Mouse (Mus musculus): ENCODE results near the gene Diras1. TPM values are rescaled to one million over a fixed set of nuclear protein-coding genes. Genes with fewer than 3 reads are reported as not detected.

Gene Diras1
- polyA plus RNA-seq, 1 experiment from 2014 or later = not detected

- WGBS = 82% methylated on average over 8 of the region's 8 CpGs
Observed at GRCm38 (mm10) chr10:80970159-80970558, 55.3 kb downstream of the Diras1 start.

More at GRCm38 (mm10) chr10:80970159-80970558, 55.3 kb downstream of the Diras1 start:
- Histone ChIP-seq H3K4me3 (no peak overlapping the region), H3K9me3 (replicated peaks) (no peaks in the 10 kb centered on the region), H3K27ac (no peak overlapping the region), H3K9ac (no peak overlapping the region), H3K4me1 (replicated peaks) (peaks cover 40% of the 10 kb centered on the region), H3K36me3 (no peaks in the 10 kb centered on the region), H3K4me2 (no peak overlapping the region), H3K27me3 (no peaks in the 10 kb centered on the region)
- ATAC-seq (replicated peaks; ENCODE audit: insufficient number of reproducible peaks, insufficient read depth, low FRiP score, low read depth) = no peak

Other genes starting within 250 kb of the Diras1 start
- gene Sf3a2, start 227.5 kb downstream of the Diras1 start, polyA plus RNA-seq (2015; fragmentation: Nextera tagmentation; extraction: Ambion mirVana) = 38.3 and 48.3 TPM in 2 replicates
- 65.2 and 83.1 TPM in 2 replicates for gene Plekhj1, start 227.0 kb downstream of the Diras1 start, polyA plus RNA-seq (2015; fragmentation: Nextera tagmentation; extraction: Ambion mirVana)
- gene Amh, start 220.4 kb downstream of the Diras1 start, polyA plus RNA-seq (2015; fragmentation: Nextera tagmentation; extraction: Ambion mirVana) = 0.16 and 0.19 TPM in 2 replicates
- gene Jsrp1, start 212.2 kb downstream of the Diras1 start, polyA plus RNA-seq (2015; fragmentation: Nextera tagmentation; extraction: Ambion mirVana) = 4.0 and 5.1 TPM in 2 replicates
- 1,772 and 2,077 TPM in 2 replicates for gene Oaz1, start 199.0 kb downstream of the Diras1 start, polyA plus RNA-seq (2015; fragmentation: Nextera tagmentation; extraction: Ambion mirVana)
- 0.29 and 0.43 TPM in 2 replicates for gene Lingo3, start 181.6 kb downstream of the Diras1 start, polyA plus RNA-seq (2015; fragmentation: Nextera tagmentation; extraction: Ambion mirVana)
- gene Lsm7, start 170.5 kb downstream of the Diras1 start, polyA plus RNA-seq (2015; fragmentation: Nextera tagmentation; extraction: Ambion mirVana) = 153 and 154 TPM in 2 replicates
- gene Sppl2b, start 170.4 kb downstream of the Diras1 start, polyA plus RNA-seq (2015; fragmentation: Nextera tagmentation; extraction: Ambion mirVana) = 23.1 and 32.5 TPM in 2 replicates
- gene Tmprss9, start 153.8 kb downstream of the Diras1 start, polyA plus RNA-seq (2015; fragmentation: Nextera tagmentation; extraction: Ambion mirVana) = 0.04 TPM in 1 of 2 replicates, not detected in the other
- 269 and 299 TPM in 2 replicates for gene Timm13, start 124.7 kb downstream of the Diras1 start, polyA plus RNA-seq (2015; fragmentation: Nextera tagmentation; extraction: Ambion mirVana)
- 22.0 and 32.1 TPM in 2 replicates for gene Lmnb2, start 107.4 kb downstream of the Diras1 start, polyA plus RNA-seq (2015; fragmentation: Nextera tagmentation; extraction: Ambion mirVana)
- gene Gadd45b, start 95.6 kb downstream of the Diras1 start, polyA plus RNA-seq (2015; fragmentation: Nextera tagmentation; extraction: Ambion mirVana) = 30.8 and 34.1 TPM in 2 replicates
- 1.1 and 1.9 TPM in 2 replicates for gene Gng7, start 10.7 kb downstream of the Diras1 start, polyA plus RNA-seq (2015; fragmentation: Nextera tagmentation; extraction: Ambion mirVana)
- 7.1 and 11.8 TPM in 2 replicates for gene Slc39a3, start 11.8 kb upstream of the Diras1 start, polyA plus RNA-seq (2015; fragmentation: Nextera tagmentation; extraction: Ambion mirVana)
- 133 and 166 TPM in 2 replicates for gene Sgta, start 34.5 kb upstream of the Diras1 start, polyA plus RNA-seq (2015; fragmentation: Nextera tagmentation; extraction: Ambion mirVana)
- 22.3 and 31.6 TPM in 2 replicates for gene Thop1, start 44.4 kb upstream of the Diras1 start, polyA plus RNA-seq (2015; fragmentation: Nextera tagmentation; extraction: Ambion mirVana)
- 0.48 and 0.99 TPM in 2 replicates for gene Creb3l3, start 73.2 kb upstream of the Diras1 start, polyA plus RNA-seq (2015; fragmentation: Nextera tagmentation; extraction: Ambion mirVana)
- 130 and 153 TPM in 2 replicates for gene Map2k2, start 80.3 kb upstream of the Diras1 start, polyA plus RNA-seq (2015; fragmentation: Nextera tagmentation; extraction: Ambion mirVana)
- gene Zbtb7a, start 109.6 kb upstream of the Diras1 start, polyA plus RNA-seq (2015; fragmentation: Nextera tagmentation; extraction: Ambion mirVana) = 25.6 and 31.0 TPM in 2 replicates
- gene Pias4, start 142.3 kb upstream of the Diras1 start, polyA plus RNA-seq (2015; fragmentation: Nextera tagmentation; extraction: Ambion mirVana) = 29.1 and 41.6 TPM in 2 replicates
- gene Eef2, start 151.0 kb upstream of the Diras1 start, polyA plus RNA-seq (2015; fragmentation: Nextera tagmentation; extraction: Ambion mirVana) = 350 and 441 TPM in 2 replicates
- 38.4 and 43.1 TPM in 2 replicates for gene Dapk3, start 157.3 kb upstream of the Diras1 start, polyA plus RNA-seq (2015; fragmentation: Nextera tagmentation; extraction: Ambion mirVana)
- not detected in 2 replicates for gene 4930442H23Rik, start 158.2 kb upstream of the Diras1 start, polyA plus RNA-seq (2015; fragmentation: Nextera tagmentation; extraction: Ambion mirVana)
- gene Nmrk2, start 176.4 kb upstream of the Diras1 start, polyA plus RNA-seq (2015; fragmentation: Nextera tagmentation; extraction: Ambion mirVana) = 7.3 and 9.1 TPM in 2 replicates
- gene Atcay, start 205.2 kb upstream of the Diras1 start, polyA plus RNA-seq (2015; fragmentation: Nextera tagmentation; extraction: Ambion mirVana) = 0.25 and 1.1 TPM in 2 replicates
- gene Zfr2, start 207.5 kb upstream of the Diras1 start, polyA plus RNA-seq (2015; fragmentation: Nextera tagmentation; extraction: Ambion mirVana) = 6.0 and 7.5 TPM in 2 replicates
- gene Matk, start 227.3 kb upstream of the Diras1 start, polyA plus RNA-seq (2015; fragmentation: Nextera tagmentation; extraction: Ambion mirVana) = 1.6 and 3.6 TPM in 2 replicates
- gene Mrpl54, start 241.3 kb upstream of the Diras1 start, polyA plus RNA-seq (2015; fragmentation: Nextera tagmentation; extraction: Ambion mirVana) = 208 and 226 TPM in 2 replicates
- 42.3 and 61.2 TPM in 2 replicates for gene Apba3, start 241.3 kb upstream of the Diras1 start, polyA plus RNA-seq (2015; fragmentation: Nextera tagmentation; extraction: Ambion mirVana)